Mouse (Mus musculus) spleen, postnatal 10 days (tissue): ENCODE measurements at regions not wholly inside any gene's neighbourhood (a gene's known extent, or its start where the extent isn't known, plus 50 kb on each side); places are given as distances from the start of the nearest gene placed in this dataset.

ENCODE experiments used
- DNase-seq, 2 experiments: peaks; one replicate each; pipeline ENCODE4 v3.0.0; 2021 to 2022; ENCODE audit warnings: low spot score in 2 of 2

DNA sequence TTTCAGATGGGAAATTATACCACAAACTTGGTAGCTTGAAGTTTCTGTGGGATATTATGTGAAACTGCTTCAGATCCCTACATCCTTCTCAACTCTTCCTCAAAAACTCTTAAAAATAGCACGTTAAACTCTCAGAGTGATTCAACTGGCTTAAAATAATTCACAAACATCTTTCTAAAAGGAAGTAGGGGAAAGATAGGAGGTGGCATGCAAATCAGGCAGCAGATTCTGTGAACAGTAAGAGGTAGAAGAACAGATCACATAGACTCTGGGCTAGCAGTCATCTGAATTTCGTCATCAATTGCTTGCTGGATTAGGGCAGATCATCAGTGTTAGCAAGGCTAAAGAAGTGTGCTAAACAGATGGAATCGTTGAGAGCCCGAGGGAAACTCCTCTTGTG is 133.9 kb upstream of the Cited2 start:
- DNase-seq: no peak

GRCm38 (mm10) chr10:17590195-17590594 is 132.8 kb upstream of the Cited2 start:
- DNase-seq: no peak

- DNase-seq: no peak
Observed at GRCm38 (mm10) chr10:17592387-17592786, 130.6 kb upstream of the Cited2 start.

- DNase-seq: no peak
Observed at GRCm38 (mm10) chr10:17596126-17596525, 126.9 kb upstream of the Cited2 start.

- no peak for DNase-seq
Observed at GRCm38 (mm10) chr10:17596743-17597142, 126.3 kb upstream of the Cited2 start.

DNA sequence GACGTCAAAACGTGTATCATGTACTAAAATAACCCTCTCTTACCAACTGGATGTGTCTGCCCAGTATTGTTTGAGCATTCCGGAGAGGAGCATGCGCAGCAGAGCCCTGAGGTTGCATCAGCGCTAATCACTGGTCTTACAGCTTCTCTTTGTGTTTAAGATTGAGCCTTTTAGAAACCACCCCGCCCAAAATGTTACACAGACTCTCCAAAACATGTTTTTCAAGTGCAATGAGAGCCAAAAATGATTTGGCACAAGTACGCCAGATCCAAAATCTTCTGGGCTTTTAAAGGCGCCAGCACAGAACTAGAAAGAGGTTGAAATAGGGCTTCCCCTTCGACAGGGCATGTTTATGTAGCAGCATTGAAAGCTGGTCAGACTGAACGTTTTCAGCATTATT is 123.8 kb upstream of the Cited2 start:
- DNase-seq: no peak

DNA sequence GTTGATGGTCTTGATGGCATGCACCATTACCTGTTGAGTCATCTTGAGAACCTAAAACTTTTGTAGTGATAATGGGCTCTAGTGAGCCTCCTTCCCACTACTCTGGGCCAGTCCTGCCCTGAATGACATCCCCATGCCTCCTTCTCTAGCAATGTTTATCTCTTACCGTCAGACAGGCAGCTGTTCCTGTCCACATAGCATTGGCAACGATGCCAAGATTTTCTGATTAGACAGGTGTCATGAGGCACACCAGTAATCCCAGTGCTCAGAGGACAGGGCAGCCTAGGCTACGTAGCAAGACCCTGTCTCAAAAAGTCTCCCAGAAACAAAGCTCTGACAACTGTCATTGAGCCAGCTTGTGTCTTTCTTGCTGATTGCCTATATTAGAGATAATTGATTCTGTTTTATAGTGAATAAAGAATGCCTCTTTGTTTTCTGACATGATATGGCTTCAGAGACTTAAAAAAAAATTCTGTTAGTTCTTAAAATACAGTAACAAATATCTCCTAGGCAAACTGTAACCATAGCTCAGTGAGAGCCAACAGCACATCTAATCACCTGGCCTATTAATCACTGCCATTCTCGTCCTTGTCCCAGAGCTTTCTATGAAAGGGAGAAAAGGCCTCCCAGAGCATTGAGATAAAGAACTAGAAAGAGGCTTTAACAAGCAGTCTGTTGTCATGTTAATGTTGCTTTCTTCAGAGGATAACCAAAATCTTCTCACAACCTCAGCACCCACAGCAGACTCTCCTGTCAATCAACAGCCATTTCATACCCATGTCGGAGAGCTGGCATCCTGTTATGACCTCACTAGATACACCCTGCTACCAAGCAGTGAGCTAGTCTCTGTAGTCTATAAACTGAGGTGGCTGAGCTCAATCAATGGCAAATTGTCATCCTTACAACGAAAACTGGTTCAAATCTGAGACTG is 122.9 kb upstream of the Cited2 start:
- DNase-seq: no peak

DNA sequence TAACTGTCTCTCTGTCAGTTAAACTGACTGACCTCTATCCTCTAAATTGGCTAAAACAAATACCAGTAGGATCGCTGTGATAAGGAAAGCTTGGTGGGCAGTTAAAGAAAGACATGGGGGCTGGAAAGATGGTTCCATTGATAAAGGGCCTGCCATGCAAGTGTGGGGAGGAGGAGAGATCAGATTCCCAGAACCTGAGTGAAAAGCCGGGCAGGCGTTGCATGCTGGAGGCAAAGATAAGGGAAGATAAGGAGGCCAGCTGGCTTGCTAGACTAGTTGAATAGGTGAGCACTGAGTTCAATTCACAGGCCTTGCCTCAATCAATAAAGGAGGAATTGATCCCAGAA is 122.3 kb upstream of the Cited2 start:
- DNase-seq: no peak

DNA sequence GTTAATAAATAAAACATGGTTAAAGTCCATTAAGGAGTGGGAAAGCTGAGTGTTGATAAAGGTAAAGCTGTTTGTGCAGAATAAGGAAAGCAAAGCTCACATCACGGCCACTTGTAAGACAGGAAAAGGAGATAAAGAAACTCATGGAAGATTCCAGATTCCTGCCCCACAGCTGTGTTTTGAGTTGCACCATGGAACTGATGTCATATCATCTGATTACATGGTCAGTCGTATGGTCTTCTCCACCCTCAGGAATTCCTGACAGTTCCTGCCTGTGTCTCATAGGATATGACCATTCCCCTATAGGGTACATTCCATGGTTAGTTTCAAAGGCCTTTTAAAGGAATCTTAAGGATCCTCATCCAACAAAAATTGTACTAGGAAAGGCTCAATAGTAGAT is 120.6 kb upstream of the Cited2 start:
- no peak for DNase-seq

DNA sequence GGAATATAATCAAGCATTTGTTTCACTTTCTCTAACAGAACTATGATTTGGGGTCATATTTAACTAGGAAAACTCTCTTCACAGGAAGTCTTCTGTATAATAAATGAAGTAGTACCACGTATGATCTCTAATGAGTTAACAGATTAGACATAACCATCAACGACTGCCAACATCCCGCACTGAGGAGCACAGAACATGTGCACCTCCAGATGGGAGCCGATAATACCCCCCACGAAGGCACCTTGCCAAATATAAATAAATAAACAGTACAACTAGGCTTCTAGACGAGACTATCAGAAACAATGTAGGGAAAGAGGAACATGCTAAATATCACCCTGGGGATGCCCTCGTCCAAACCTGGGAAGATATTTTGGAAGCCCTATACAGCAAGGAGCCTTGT is 114.8 kb upstream of the Cited2 start:
- no peak for DNase-seq

GRCm38 (mm10) chr10:17610592-17610991 is 112.4 kb upstream of the Cited2 start:
- DNase-seq: no peak

DNA sequence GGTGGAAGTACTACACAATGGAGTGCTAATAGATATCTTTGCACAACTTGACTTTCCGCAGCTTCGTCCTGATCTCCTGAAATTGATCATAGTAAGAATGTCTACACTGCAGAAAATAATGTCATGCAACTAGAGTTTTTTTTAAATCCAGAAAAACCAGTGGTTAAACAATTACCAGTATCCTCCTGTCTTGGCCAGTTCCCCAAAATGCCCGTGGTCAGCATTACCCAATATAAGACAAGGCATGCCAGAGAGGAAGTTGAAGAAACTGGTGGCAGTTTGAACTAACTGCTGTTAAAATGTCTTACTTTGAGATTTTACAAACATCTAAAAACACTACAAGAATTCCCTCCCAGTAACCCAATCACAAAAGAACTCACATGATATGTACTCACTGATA is 109.7 kb upstream of the Cited2 start:
- no peak for DNase-seq

DNA sequence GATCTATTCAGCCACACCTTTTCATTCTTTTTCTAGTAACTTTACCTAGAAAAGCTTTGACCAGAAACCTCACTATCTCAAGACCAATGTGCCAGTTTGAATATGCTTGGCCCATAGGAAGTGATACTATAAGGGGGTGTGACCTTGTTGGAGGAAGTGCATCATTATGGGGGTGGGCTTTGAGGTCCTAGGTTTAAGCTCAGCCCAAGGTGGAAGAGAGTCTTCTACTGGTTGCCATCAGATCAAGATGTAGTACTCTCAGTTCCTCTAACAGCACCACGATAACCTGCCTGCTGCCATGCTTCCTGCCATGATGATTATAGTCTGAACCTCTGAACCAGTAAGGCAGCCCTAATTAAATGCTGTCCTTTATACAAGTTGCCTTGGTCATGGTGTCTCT is 105.0 kb upstream of the Cited2 start:
- DNase-seq: no peak

- DNase-seq: no peak
Observed at GRCm38 (mm10) chr10:17619617-17620016, 103.4 kb upstream of the Cited2 start.

GRCm38 (mm10) chr10:17621703-17622385 is 101.2 kb upstream of the Cited2 start:
- no peak for DNase-seq

DNA sequence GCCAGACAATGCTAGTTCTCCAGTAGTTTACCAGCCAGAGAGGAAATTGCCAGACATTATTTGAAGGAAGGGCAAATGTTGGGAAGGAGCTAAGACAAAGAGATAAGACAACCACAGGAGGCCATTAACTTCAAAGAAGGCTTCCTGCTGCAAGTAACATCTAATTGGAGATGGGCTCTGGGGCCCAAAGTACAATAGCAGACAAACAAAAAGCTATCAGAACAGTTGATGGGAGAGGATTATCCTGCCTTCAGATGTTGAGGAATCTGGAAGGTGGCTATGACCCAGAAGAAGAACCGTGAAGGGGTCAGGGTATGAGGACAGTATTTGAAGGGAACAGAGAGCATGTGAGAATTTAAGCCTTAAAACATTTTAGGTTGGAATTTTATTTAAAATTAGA is 100.2 kb upstream of the Cited2 start:
- no peak for DNase-seq

- DNase-seq: no peak
Observed at GRCm38 (mm10) chr10:17629709-17630108, 93.3 kb upstream of the Cited2 start.

GRCm38 (mm10) chr10:17630861-17631581 is 92.0 kb upstream of the Cited2 start:
- no peak for DNase-seq

DNA sequence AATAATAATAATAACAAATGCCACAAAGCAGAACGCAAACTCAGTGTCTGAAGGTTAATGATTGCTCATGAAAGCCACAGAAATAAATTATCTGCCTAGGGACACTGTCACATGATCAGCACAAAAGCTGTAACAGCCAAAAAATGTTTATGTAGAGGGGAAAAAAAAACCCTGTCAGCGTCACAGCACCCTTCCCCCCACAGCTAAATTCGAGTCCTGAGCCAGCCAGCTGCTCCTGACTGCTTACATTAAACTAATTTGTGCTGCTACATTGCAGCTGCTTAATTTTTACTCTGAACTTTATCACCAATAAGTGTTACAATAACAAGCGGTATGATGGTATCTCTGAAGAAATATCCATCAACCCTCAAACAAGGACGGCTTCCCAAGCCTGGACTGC is 91.2 kb upstream of the Cited2 start:
- DNase-seq: no peak

DNA sequence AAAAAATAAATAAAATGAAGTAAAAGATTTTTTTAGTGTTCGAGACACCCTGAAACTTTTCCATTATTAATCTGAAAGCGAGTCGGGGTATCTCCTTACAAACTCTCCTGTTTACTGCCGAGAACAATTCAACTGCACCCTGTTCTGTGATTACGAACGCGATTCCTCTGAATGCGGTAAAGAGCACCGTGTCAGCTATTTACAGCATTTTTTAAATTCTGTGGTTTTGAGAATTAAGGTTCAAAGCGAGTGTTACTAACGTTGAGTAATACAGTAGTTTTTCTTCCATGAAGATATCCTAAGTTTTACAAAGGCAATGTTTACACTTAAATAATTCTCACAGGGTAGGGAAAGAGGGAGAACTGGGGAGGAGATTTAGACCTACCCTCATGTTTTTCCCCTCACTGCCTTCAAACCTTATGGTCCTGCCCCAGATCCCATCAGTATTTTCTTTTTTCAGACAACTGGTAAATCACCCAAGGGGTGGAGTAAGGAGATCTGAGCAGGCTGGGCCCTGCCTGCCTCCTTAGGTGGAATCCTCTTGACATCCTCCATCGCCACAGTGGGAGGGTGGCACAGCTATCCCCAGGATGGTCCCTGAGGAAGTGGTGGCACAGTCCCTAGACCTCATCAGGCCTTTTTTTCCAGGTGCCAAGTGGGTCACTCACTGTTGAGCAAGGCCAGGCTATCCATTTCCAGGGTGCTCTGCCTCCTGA is 89.9 kb upstream of the Cited2 start:
- no peak for DNase-seq

GRCm38 (mm10) chr10:17645363-17645762 is 77.7 kb upstream of the Cited2 start:
- no peak for DNase-seq

DNA sequence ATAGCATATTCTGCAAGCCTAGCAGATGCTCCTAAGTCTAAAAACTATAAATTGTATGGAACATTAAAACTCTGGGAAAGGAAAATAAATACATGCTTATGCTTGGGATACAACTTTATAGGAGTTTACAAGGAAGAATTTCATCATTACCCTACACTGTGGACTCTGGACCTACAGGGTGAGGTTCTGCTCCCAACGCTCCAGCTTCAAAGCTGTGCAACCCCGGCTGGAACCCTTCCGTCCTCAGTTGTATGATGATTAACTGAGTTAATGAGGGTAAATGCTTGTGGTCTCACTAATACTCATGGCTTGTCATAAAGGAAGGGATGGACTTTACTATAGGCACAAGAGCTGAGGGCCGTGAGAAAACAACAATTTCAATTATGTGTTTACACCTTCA is 76.6 kb upstream of the Cited2 start:
- no peak for DNase-seq
